ENCODE assay signal across 26 mouse cellular contexts in the genomic region with DNA sequence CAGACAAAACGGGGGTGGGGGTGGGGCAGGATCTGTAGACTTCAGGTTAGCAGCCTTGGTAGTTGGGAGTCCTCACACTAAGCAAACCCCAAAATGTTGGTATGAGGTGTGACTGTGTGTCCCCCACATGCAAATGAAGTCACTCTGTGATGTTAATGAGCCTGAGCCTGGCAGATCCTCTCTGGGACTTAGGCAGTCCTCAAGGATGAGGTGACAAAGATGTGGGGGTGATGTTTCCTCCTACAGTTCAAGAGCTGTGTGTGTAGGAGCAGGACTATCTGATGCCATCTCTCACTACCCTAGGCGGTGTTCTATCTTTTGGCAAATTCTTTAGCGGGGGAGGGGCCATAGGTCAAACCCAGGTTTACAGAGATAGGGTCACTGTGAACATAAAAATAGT. TPM values are rescaled to one million over a fixed set of nuclear protein-coding genes. Genes with fewer than 3 reads are reported as not detected.
DNase-seq lines count a peak whose midpoint lies in the region; ATAC-seq and TF ChIP-seq lines count a peak whose summit lies in the region.
"Had no signal": no experiment of that assay in that cellular context is flagged by ENCODE, and none has a peak within 500 bp of the region (broad histone marks: within the 10 kb centered on the region; RNA-seq: fewer than 3 reads in every experiment).

No protein-coding gene starts in this region.

- no peak overlapping the region; the same call in 1 of the 2 replicates for H3K4me2 ChIP-seq in intestine, embryonic 14.5 days (ENCODE audit: low read length)
- H3K4me2 ChIP-seq in intestine, postnatal 0 days (replicated peaks; ENCODE audit: low read depth) = no peak overlapping the region
- H3K4me2 ChIP-seq in limb, embryonic 12.5 days = no peak overlapping the region
- H3K4me2 ChIP-seq in intestine, embryonic 15.5 days (replicated peaks) = no peak overlapping the region
- H3K4me2 ChIP-seq: embryonic facial prominence, embryonic 13.5 days; embryonic facial prominence, embryonic 15.5 days; forebrain, embryonic 12.5 days had no signal

- H3K4me3 ChIP-seq in intestine, embryonic 14.5 days (ENCODE audit: low read depth, low read length) = no peak overlapping the region
- H3K4me3 ChIP-seq in intestine, postnatal 0 days (ENCODE audit: low read depth, low read length) = no peak overlapping the region
- no peak overlapping the region for H3K4me3 ChIP-seq in limb, embryonic 12.5 days (replicated peaks)
- H3K4me3 ChIP-seq in limb, embryonic 10.5 days = no peak overlapping the region
- no peak overlapping the region for H3K4me3 ChIP-seq in intestine, embryonic 15.5 days (replicated peaks)
- H3K4me3 ChIP-seq: embryonic facial prominence, embryonic 13.5 days; embryonic facial prominence, embryonic 15.5 days; erythroblast, embryonic 14.5 days; forebrain, embryonic 10.5 days; forebrain, embryonic 12.5 days had no signal

- 17% methylated on average over 3 of the region's 3 CpGs for WGBS in intestine, embryonic 14.5 days
- 37% methylated on average over 3 of the region's 3 CpGs for WGBS in intestine, postnatal 0 days
- 26% methylated on average over 3 of the region's 3 CpGs for WGBS in limb, embryonic 12.5 days
- 26% methylated on average over 3 of the region's 3 CpGs for WGBS in limb, embryonic 10.5 days
- WGBS in intestine, embryonic 15.5 days = 29% methylated on average over 3 of the region's 3 CpGs

- no peak for ATAC-seq in intestine, embryonic 14.5 days (replicated peaks; ENCODE audit: low FRiP score, low TSS enrichment, low read depth)
- ATAC-seq in intestine, postnatal 0 days = no peak
- ATAC-seq in limb, embryonic 12.5 days (ENCODE audit: insufficient number of reproducible peaks, insufficient read depth, low FRiP score, low TSS enrichment, low read depth) = no peak
- peak; percentile 19; the same call in 1 of the 2 replicates for ATAC-seq in intestine, embryonic 15.5 days
- ATAC-seq: forebrain, embryonic 14.5 days; forebrain, embryonic 16.5 days had no signal

- H3K9me3 ChIP-seq in intestine, embryonic 14.5 days (ENCODE audit: control insufficient read depth, low read length) = no peaks in the 10 kb centered on the region
- H3K9me3 ChIP-seq in intestine, postnatal 0 days (ENCODE audit: control insufficient read depth) = no peaks in the 10 kb centered on the region
- H3K9me3 ChIP-seq in limb, embryonic 12.5 days = peaks cover 4% of the 10 kb centered on the region; the same call in 1 of the 2 replicates
- 0 out of 2 replicates have a peak, but pooled peaks cover 2% of the 10 kb centered on the region for H3K9me3 ChIP-seq in limb, embryonic 10.5 days (replicated peaks)
- H3K9me3 ChIP-seq in intestine, embryonic 15.5 days = no peaks in the 10 kb centered on the region
- H3K9me3 ChIP-seq: embryonic facial prominence, embryonic 13.5 days; embryonic facial prominence, embryonic 15.5 days; forebrain, embryonic 10.5 days; forebrain, embryonic 12.5 days had no signal

- DNase-seq in intestine, embryonic 14.5 days (ENCODE audit: low spot score) = no peak
- DNase-seq in limb, embryonic 10.5 days (ENCODE audit: low spot score) = no peak
- peak; percentile 57 for DNase-seq in brain, adult 2 months (ENCODE audit: low read depth, low spot score)
- no peak for DNase-seq in adrenal gland, postnatal 14 days
- DNase-seq in left cerebral cortex, postnatal 14 days (ENCODE audit: low spot score in 2 of 2) = no peak
- DNase-seq: adrenal gland, adult 2 months; adrenal gland, postnatal 10 days; adrenal gland, postnatal 36 days; cerebellum, adult 11 months; cerebellum, adult 18-20 months; cerebellum, adult 8-10 months; cerebellum, adult 9-11 months; cerebellum, postnatal 14 days; cerebellum, postnatal 36 days had no signal

- peak overlapping the region; percentile 48 for H3K27ac ChIP-seq in intestine, embryonic 14.5 days (ENCODE audit: low read depth)
- no peak overlapping the region for H3K27ac ChIP-seq in intestine, postnatal 0 days (ENCODE audit: low read depth, low read length)
- 0 out of 2 replicates have a peak overlapping the region, but pooled peaks have one; percentile 8 for H3K27ac ChIP-seq in limb, embryonic 12.5 days
- no peak overlapping the region for H3K27ac ChIP-seq in limb, embryonic 10.5 days
- peak overlapping the region; percentile 18; the same call in 1 of the 2 replicates for H3K27ac ChIP-seq in intestine, embryonic 15.5 days
- H3K27ac ChIP-seq: embryonic facial prominence, embryonic 13.5 days; embryonic facial prominence, embryonic 15.5 days; forebrain, embryonic 10.5 days; forebrain, embryonic 12.5 days had no signal

- peaks cover 29% of the 10 kb centered on the region for H3K4me1 ChIP-seq in intestine, embryonic 14.5 days (replicated peaks; ENCODE audit: control insufficient read depth, insufficient read depth, low read length)
- H3K4me1 ChIP-seq in intestine, postnatal 0 days (replicated peaks; ENCODE audit: control insufficient read depth, insufficient read depth, low read length) = no peaks in the 10 kb centered on the region
- peaks cover 26% of the 10 kb centered on the region for H3K4me1 ChIP-seq in limb, embryonic 12.5 days (replicated peaks)
- H3K4me1 ChIP-seq in limb, embryonic 10.5 days = peaks cover 28% of the 10 kb centered on the region
- peaks cover 14% of the 10 kb centered on the region for H3K4me1 ChIP-seq in intestine, embryonic 15.5 days (replicated peaks)
- H3K4me1 ChIP-seq: forebrain, embryonic 10.5 days; forebrain, embryonic 12.5 days had no signal

- no peak overlapping the region for H3K9ac ChIP-seq in intestine, embryonic 14.5 days (ENCODE audit: low read length)
- H3K9ac ChIP-seq in intestine, postnatal 0 days (ENCODE audit: low read depth, low read length) = no peak overlapping the region
- H3K9ac ChIP-seq in limb, embryonic 12.5 days (replicated peaks) = no peak overlapping the region
- no peak overlapping the region for H3K9ac ChIP-seq in intestine, embryonic 15.5 days
- H3K9ac ChIP-seq: embryonic facial prominence, embryonic 13.5 days; embryonic facial prominence, embryonic 15.5 days; forebrain, embryonic 12.5 days had no signal

- H3K36me3 ChIP-seq in intestine, embryonic 14.5 days (ENCODE audit: control insufficient read depth, insufficient read depth, low read length) = no peaks in the 10 kb centered on the region
- no peaks in the 10 kb centered on the region for H3K36me3 ChIP-seq in intestine, postnatal 0 days (ENCODE audit: control insufficient read depth, insufficient read depth)
- no peaks in the 10 kb centered on the region for H3K36me3 ChIP-seq in limb, embryonic 12.5 days
- no peaks in the 10 kb centered on the region for H3K36me3 ChIP-seq in limb, embryonic 10.5 days
- no peaks in the 10 kb centered on the region for H3K36me3 ChIP-seq in intestine, embryonic 15.5 days
- H3K36me3 ChIP-seq: embryonic facial prominence, embryonic 13.5 days; embryonic facial prominence, embryonic 15.5 days; forebrain, embryonic 10.5 days; forebrain, embryonic 12.5 days had no signal

- intact Hi-C loops in left cerebral cortex, postnatal 14 days (cut with DNase I) = no loop called here

- TF ChIP-seq CTCF in intestine, postnatal 0 days (IDR thresholded peaks at IDR 0.05; ENCODE audit: low read depth) = no peak

- H3K27me3 ChIP-seq in intestine, embryonic 14.5 days (replicated peaks; ENCODE audit: control insufficient read depth, insufficient read depth, low read length) = no peaks in the 10 kb centered on the region
- no peaks in the 10 kb centered on the region for H3K27me3 ChIP-seq in intestine, postnatal 0 days (replicated peaks; ENCODE audit: control insufficient read depth, insufficient read depth, low read length)
- peaks cover 5% of the 10 kb centered on the region for H3K27me3 ChIP-seq in limb, embryonic 12.5 days
- no peaks in the 10 kb centered on the region for H3K27me3 ChIP-seq in limb, embryonic 10.5 days (ENCODE audit: low read depth, poor library complexity, severe bottlenecking)
- no peaks in the 10 kb centered on the region for H3K27me3 ChIP-seq in intestine, embryonic 15.5 days (replicated peaks)
- H3K27me3 ChIP-seq: embryonic facial prominence, embryonic 13.5 days; embryonic facial prominence, embryonic 15.5 days had no signal

RNA-seq across cellular contexts. Expression of gene Ror2, which starts 6.3 kb away (rescaled TPM):
- polyA plus RNA-seq in intestine, embryonic 14.5 days (2014; fragmentation: Nextera tagmentation; extraction: Ambion mirVana) = 15.5 and 18.5 TPM in 2 replicates
- 8.3 and 9.8 TPM in 2 replicates for polyA plus RNA-seq in intestine, postnatal 0 days (2015; fragmentation: Nextera tagmentation; extraction: Ambion mirVana)
- 44.2 and 45.2 TPM in 2 replicates for polyA plus RNA-seq in limb, embryonic 12.5 days (2016; fragmentation: Nextera tagmentation; extraction: Ambion mirVana)
- polyA plus RNA-seq in limb, embryonic 10.5 days (2016; fragmentation: Nextera tagmentation; extraction: Ambion mirVana) = 37.9 and 40.1 TPM in 2 replicates
- polyA plus RNA-seq in intestine, embryonic 15.5 days (2015; fragmentation: Nextera tagmentation; extraction: Ambion mirVana) = 18.8 and 19.3 TPM in 2 replicates
- total RNA-seq in adrenal gland, postnatal 14 days (2021) = 6.7 and 8.3 TPM in 2 replicates
- 1 to 10 TPM; 1.6 TPM for total RNA-seq in left cerebral cortex, postnatal 14 days (2021)
- total RNA-seq: common myeloid progenitor, adult 5-6 weeks; MEL had no signal
- polyA plus RNA-seq: erythroblast, embryonic 14.5 days had no signal

Comparison
In these comparisons a context has a peak if more than half of its experiments do, and no peak if none do; other contexts are left out.
1. H3K27ac ChIP-seq: peak in intestine, embryonic 14.5 days (single experiment), limb, embryonic 12.5 days (single experiment) and intestine, embryonic 15.5 days (single experiment); none in intestine, postnatal 0 days (single experiment) and limb, embryonic 10.5 days (single experiment).